Mouse (Mus musculus) forebrain, embryonic 10.5 days (tissue): ENCODE measurements around the gene Tmed8. TPM values are rescaled to one million over a fixed set of nuclear protein-coding genes. Genes with fewer than 3 reads are reported as not detected.
"Not testable (repeated sequence)": the region's sequence is repeated elsewhere in the genome, so short reads cannot be mapped to it uniquely, and the experiment has no call there.

Source experiments
- DNase-seq: peaks from one replicate; pipeline ENCODE4 v3.0.0-alpha.2; 2017; ENCODE audit warnings: low spot score; ENCODE audit errors: extremely low spot score
- H3K27ac ChIP-seq: fragments of 300-500 bp; sonication (generic); 2 replicates; pipeline ENCODE4 v1.5.1; 2016; ENCODE audit warnings: mild to moderate bottlenecking
- H3K27me3 ChIP-seq: fragments of 300-500 bp; sonication (generic); 2 replicates; pipeline ENCODE4 v1.6.1; 2016; ENCODE audit warnings: mild to moderate bottlenecking; ENCODE audit not compliant: poor library complexity, severe bottlenecking
- H3K36me3 ChIP-seq: fragments of 300-500 bp; sonication (generic); replicated peaks from 2 replicates; pipeline ENCODE4 v1.6.1; 2016; ENCODE audit warnings: mild to moderate bottlenecking, moderate library complexity
- H3K4me1 ChIP-seq: fragments of 300-500 bp; sonication (generic); 2 replicates; pipeline ENCODE4 v1.6.1; 2016
- H3K4me3 ChIP-seq: fragments of 300-500 bp; sonication (generic); 2 replicates; pipeline ENCODE4 v1.5.1; 2016; ENCODE audit warnings: mild to moderate bottlenecking, moderate library complexity
- H3K9me3 ChIP-seq: fragments of 300-500 bp; sonication (generic); 2 replicates; pipeline ENCODE4 v1.6.1; 2016; ENCODE audit warnings: mild to moderate bottlenecking, moderate library complexity
- WGBS: fragments of 180-500 bp; shearing (Covaris S2); methylation state at CpG from one replicate; pipeline ENCODE4 v1.1.7; 2016; 5-methylcytosine and 5-hydroxymethylcytosine counted together
- polyA plus RNA-seq: library from polyadenylated mRNA; unstranded; fragments of >200 nt; fragmentation: Nextera tagmentation; extraction: Ambion mirVana; gene quantifications from 2 replicates; pipeline ENCODE4 v1.2.1, GENCODE M21; 2016

The Tmed8 gene
- polyA plus RNA-seq, 1 experiment from 2014 or later, result 3.7 TPM

DNA sequence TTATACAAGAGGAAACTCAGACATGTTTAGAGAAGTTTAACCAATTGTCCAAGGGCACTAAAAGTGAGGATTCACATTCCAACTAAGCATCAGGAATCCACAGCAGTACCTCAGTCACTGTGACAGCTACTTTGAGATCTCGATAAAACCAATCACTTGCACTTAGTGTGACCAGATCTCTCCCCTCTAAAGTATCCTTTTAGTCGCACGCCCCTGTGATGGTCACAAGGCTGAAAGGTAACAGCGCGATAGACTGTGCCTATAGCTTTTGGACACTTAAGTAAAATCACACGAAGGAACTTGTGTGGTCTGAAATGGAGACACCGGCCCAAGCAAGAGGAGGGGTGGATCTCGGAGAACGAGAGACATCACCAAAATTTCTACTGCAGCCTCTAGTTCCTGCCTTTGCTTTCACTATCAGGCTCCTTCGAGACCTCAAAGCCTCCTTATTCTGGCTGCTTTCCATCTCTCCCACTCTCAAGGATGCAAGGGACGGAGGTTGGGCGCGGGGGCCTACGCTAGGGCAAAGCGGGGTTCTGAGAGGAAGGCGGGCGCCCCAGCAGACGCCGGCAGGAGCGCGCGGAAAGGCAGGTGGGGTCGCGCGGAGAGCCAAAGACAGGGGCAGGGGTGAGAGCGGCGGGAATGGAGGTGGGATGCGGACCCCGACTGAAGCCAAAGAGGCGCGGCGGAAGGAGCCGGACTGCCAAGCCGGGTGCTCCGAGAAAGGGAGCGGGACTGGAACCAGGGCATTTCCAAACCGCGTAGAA, 865 bp downstream of the Tmed8 start, which contains the start of gene Samd15:
Samd15 (plus strand) TSS at position 518 of the 767 bp plus-strand sequence.
- Histone ChIP-seq H3K9me3 (no peaks in the 10 kb centered on the region), H3K27ac (peak within 1 kb of the TSS; percentile 92), H3K4me1 (peaks cover 23% of the 10 kb centered on the region), H3K4me3 (peak within 1 kb of the TSS; percentile 93), H3K36me3 (no peaks in the 10 kb centered on the region), H3K27me3 (no peaks in the 10 kb centered on the region; the same call in 1 of the 2 replicates)
- DNase-seq, result peak; percentile 62
- WGBS, result under 1% methylated on average over 38 of the region's 38 CpGs

GRCm38 (mm10) chr12:87198792-87199191, 1.5 kb downstream of the Tmed8 start:
- no peaks in the 10 kb centered on the region for H3K9me3 ChIP-seq
- peaks cover 23% of the 10 kb centered on the region for H3K4me1 ChIP-seq
- peak overlapping the region; percentile 93 for H3K4me3 ChIP-seq
- no peaks in the 10 kb centered on the region; the same call in 1 of the 2 replicates for H3K27me3 ChIP-seq
- no peaks in the 10 kb centered on the region for H3K36me3 ChIP-seq
- 57% methylated on average over 6 of the region's 6 CpGs for WGBS
- no peak overlapping the region for H3K27ac ChIP-seq
- DNase-seq, result no peak

GRCm38 (mm10) chr12:87196310-87196709, 3.9 kb downstream of the Tmed8 start:
- H3K4me1 ChIP-seq, result peaks cover 28% of the 10 kb centered on the region
- no peak overlapping the region for H3K4me3 ChIP-seq
- H3K9me3 ChIP-seq, result no peaks in the 10 kb centered on the region
- no peaks in the 10 kb centered on the region for H3K36me3 ChIP-seq
- no peaks in the 10 kb centered on the region; the same call in 1 of the 2 replicates for H3K27me3 ChIP-seq
- H3K27ac ChIP-seq, result no peak overlapping the region
- DNase-seq, result no peak

GRCm38 (mm10) chr12:87195069-87195468, 5.2 kb downstream of the Tmed8 start:
- WGBS, result 86% methylated on average over 1 of the region's 1 CpGs
- H3K27me3 ChIP-seq, result no peaks in the 10 kb centered on the region
- no peak overlapping the region for H3K27ac ChIP-seq
- no peak overlapping the region for H3K4me3 ChIP-seq
- no peaks in the 10 kb centered on the region for H3K36me3 ChIP-seq
- peaks cover 24% of the 10 kb centered on the region for H3K4me1 ChIP-seq
- DNase-seq, result no peak
- H3K9me3 ChIP-seq, result no peaks in the 10 kb centered on the region

- Histone ChIP-seq H3K27ac (no peak overlapping the region), H3K4me1 (peaks cover 7% of the 10 kb centered on the region), H3K4me3 (no peak overlapping the region), H3K27me3 (no peaks in the 10 kb centered on the region), H3K36me3 (0 out of 2 replicates have a peak, but pooled peaks cover 3% of the 10 kb centered on the region), H3K9me3 (no peaks in the 10 kb centered on the region)
- WGBS, result 97% methylated on average over 3 of the region's 3 CpGs
- DNase-seq, result no peak
These were observed 7.2 kb downstream of the Tmed8 start for GRCm38 (mm10) chr12:87193008-87193407.

DNA sequence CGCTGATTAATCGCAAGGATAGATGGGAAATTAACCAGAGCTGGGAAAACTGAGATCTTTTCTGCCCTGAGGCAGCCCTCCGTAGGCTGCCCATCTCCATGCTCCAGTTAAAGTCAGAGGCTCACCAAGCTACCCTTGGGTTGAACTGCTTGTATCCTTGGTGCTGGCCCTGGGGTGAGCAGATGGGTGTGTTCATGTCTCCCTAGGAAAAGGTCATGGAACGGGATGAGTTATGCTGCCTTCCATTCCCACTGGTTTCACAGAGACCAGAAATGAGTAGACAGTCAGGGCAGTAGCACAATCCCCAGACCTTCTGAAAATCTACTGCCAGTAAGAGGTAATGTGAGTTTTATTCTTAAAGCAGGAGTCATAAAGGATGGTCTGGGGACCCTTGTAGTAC, 22.6 kb downstream of the Tmed8 start:
- Histone ChIP-seq H3K4me3 (no peak overlapping the region), H3K9me3 (no peaks in the 10 kb centered on the region), H3K4me1 (no peaks in the 10 kb centered on the region), H3K27ac (no peak overlapping the region), H3K27me3 (no peaks in the 10 kb centered on the region), H3K36me3 (peaks cover 35% of the 10 kb centered on the region)
- DNase-seq, result no peak
- 97% methylated on average over 4 of the region's 4 CpGs for WGBS

DNA sequence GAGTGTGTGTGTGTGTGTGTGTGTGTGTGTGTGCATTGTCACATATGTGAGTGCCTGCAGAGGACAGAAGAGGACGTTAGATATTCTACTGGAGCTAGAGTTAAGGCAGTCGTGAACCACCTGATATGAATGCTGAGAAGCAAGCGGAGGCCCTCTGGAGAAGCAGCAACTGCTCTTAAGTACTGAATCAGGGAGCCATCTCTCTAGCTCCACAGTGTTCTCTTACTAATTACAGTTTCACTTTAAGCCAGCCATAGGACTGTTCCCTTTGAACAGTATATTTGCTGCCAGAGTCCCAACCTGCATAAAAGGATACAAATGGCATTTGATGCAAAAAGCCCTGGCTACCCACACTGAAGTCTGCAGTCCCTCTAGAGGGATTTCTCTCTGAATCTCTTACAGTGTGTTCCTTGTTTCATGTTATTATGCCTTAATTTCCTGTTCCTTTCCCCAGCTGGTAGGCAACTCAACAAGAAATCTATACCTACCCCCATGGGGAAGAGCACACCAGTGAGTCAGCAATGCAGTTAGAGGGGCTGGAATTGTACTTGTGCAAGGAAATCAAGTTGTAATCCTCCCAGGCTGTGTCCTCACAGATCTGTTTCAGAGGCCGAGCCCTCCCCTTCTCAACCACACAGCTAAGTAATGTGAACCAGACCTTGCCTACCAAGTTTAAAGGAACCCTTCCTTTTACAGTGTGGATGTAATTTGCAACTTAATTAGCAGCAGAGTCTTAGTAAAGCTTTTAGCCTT, 24.9 kb downstream of the Tmed8 start:
- peaks cover 53% of the 10 kb centered on the region for H3K36me3 ChIP-seq
- WGBS, result 74% methylated on average over 4 of the region's 4 CpGs
- no peak for DNase-seq

GRCm38 (mm10) chr12:87160815-87161214, 39.4 kb downstream of the Tmed8 start:
- WGBS, result 91% methylated on average over 5 of the region's 5 CpGs
- H3K4me1 ChIP-seq, result peaks cover 11% of the 10 kb centered on the region
- H3K27ac ChIP-seq, result no peak overlapping the region
- DNase-seq, result no peak
- H3K27me3 ChIP-seq, result no peaks in the 10 kb centered on the region
- no peak overlapping the region for H3K4me3 ChIP-seq
- no peaks in the 10 kb centered on the region; the same call in 1 of the 2 replicates for H3K9me3 ChIP-seq
- H3K36me3 ChIP-seq, result peaks cover 39% of the 10 kb centered on the region

More for the DNA sequence above, 24.9 kb downstream of the Tmed8 start:
- no peaks in the 10 kb centered on the region for H3K27me3 ChIP-seq
- H3K4me3 ChIP-seq, result no peak overlapping the region
- no peaks in the 10 kb centered on the region for H3K4me1 ChIP-seq
- H3K9me3 ChIP-seq, result no peaks in the 10 kb centered on the region
- no peak overlapping the region for H3K27ac ChIP-seq

DNA sequence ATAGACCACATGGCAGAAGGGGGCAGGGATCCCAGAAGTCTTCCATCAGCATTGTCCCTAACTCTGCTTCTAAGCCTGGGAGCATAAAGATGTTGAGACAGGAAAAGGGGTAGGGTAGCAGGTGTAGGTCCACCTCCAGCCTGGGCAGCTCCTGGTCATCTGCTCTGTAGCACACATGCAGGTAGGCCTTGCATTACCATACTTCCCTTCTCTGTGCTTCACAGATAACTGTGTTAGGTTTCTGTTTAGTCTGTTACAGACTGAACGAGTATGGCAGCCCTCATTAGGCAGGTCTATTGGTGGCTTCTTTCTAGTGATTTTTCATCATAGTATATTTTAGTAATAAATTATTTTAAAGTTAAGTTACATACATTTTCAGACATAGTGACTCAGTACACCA, 39.9 kb downstream of the Tmed8 start:
- DNase-seq, result no peak
- no peak overlapping the region for H3K4me3 ChIP-seq
- H3K27ac ChIP-seq, result no peak overlapping the region
- no peaks in the 10 kb centered on the region; the same call in 1 of the 2 replicates for H3K9me3 ChIP-seq
- 84% methylated on average over 1 of the region's 1 CpGs for WGBS
- H3K36me3 ChIP-seq, result peaks cover 40% of the 10 kb centered on the region
- H3K4me1 ChIP-seq, result peaks cover 11% of the 10 kb centered on the region
- no peaks in the 10 kb centered on the region for H3K27me3 ChIP-seq

DNA sequence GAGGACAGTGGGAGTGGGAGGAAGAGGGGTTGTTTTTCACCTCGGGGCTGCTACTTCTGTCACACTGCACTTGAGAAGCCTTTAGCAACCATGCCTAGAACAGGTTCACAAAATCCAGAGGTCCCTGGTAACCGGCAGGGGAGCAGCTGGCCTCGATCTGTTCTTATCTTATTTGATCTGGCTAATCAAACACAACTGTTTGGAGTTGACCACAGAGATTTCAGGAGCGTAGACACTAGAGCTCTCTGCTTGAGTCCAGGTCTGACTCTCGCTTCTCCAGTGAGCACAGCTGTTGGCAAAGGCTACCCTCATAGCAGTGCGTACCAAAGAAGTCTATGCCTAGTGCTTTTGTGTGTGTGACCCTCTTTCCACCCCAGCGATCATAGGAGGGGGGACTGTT, 42.2 kb downstream of the Tmed8 start:
- WGBS, result 83% methylated on average over 7 of the region's 7 CpGs
- Histone ChIP-seq H3K9me3 (peaks cover under 1% of the 10 kb centered on the region; the same call in 1 of the 2 replicates), H3K4me3 (no peak overlapping the region), H3K27me3 (no peaks in the 10 kb centered on the region), H3K27ac (0 out of 2 replicates have a peak overlapping the region, but pooled peaks have one; percentile 20), H3K36me3 (peaks cover 28% of the 10 kb centered on the region), H3K4me1 (peaks cover 11% of the 10 kb centered on the region)
- no peak for DNase-seq

DNA sequence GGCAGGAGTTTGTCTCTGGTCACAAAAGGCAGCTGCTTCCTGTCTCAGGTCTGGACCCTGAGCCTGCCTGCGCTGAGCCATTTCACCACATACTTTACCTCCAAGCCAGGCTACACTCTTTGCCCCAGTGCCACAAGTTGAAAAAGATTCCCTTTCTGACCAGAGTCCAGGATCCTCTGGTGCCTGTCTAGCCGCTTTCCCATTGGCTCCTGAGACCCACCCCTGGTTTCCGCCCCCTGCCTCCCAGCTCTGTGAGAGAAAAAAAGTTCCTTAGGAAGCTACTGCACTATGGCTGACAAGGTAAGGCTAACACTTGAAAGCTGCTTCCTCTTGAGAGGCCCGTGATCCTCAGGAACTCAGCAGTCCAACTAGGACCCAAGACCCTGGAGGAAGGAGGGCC, 42.9 kb downstream of the Tmed8 start:
- H3K27ac ChIP-seq, result 0 out of 2 replicates have a peak overlapping the region, but pooled peaks have one; percentile 20
- DNase-seq, result no peak
- H3K9me3 ChIP-seq, result peaks cover 7% of the 10 kb centered on the region
- WGBS, result 46% methylated on average over 4 of the region's 4 CpGs
- peaks cover 32% of the 10 kb centered on the region for H3K36me3 ChIP-seq
- peaks cover 11% of the 10 kb centered on the region for H3K4me1 ChIP-seq
- no peaks in the 10 kb centered on the region for H3K27me3 ChIP-seq
- H3K4me3 ChIP-seq, result no peak overlapping the region

- 94% methylated on average over 4 of the region's 4 CpGs for WGBS
- Histone ChIP-seq H3K4me1 (peaks cover 11% of the 10 kb centered on the region), H3K36me3 (peaks cover 38% of the 10 kb centered on the region), H3K9me3 (peaks cover 17% of the 10 kb centered on the region)
- DNase-seq, H3K27me3 ChIP-seq, H3K4me3 ChIP-seq, H3K27ac ChIP-seq: not testable (repeated sequence)
These were observed 45.8 kb downstream of the Tmed8 start for GRCm38 (mm10) chr12:87154448-87154847.

DNA sequence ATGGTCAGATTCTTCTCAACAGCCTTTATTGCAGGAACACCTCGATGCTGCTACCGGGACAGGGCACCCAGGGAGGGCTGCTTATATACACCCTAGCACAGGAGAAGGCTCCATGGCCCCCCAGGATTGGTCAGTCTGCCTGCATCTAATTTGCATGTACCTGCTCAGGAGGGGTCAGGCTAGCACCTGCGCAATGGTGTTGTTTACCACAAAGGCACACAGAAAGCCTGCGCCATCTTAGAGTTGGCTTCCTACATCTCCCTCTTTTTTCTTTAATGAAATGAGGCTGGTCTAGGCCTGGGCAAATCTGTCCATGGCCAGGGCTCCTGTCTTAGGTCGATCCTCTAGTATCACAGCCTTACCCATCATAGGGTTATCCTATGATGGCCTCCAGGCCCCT, 50.8 kb downstream of the Tmed8 start:
- DNase-seq, result no peak
- no peaks in the 10 kb centered on the region for H3K27me3 ChIP-seq
- 96% methylated on average over 5 of the region's 5 CpGs for WGBS
- H3K4me1 ChIP-seq, result peaks cover 24% of the 10 kb centered on the region
- H3K4me3 ChIP-seq, result no peak overlapping the region
- peaks cover 27% of the 10 kb centered on the region for H3K36me3 ChIP-seq
- no peak overlapping the region for H3K27ac ChIP-seq
- H3K9me3 ChIP-seq, result peaks cover 19% of the 10 kb centered on the region
